Mouse (Mus musculus): ENCODE measurements around the gene Atp2b2. TPM values are rescaled to one million over a fixed set of nuclear protein-coding genes. Genes with fewer than 3 reads are reported as not detected.
A peak's percentile ranks its signal among the peaks of the same experiment; 100 is the strongest.

Atp2b2 gene
- 0.92 and 1.1 TPM in 2 replicates for polyA plus RNA-seq (2016; fragmentation: Nextera tagmentation; extraction: Ambion mirVana)

DNA sequence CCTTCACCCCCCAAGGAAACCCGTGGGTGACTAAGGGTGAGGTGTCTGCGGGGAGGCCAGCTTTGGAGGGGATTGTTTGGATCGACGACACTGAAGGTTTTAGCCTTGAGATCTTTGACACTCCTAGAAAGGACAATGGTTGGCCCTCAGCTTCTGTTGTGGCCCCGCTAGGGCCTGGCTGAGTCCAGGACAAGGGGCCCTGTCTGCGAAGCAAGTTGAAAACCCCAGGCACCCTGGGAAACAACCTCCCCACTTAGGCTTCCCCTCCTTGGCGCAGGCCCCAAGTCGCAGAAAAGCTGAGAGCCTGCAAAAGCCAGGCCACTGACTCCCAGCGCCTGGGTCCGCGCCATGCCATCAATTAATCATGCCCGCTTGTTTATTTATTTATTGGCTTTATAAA, at the start of gene Atp2b2:
Atp2b2 (minus strand) TSS at position 282 of the 400 bp plus-strand sequence.
- no peaks in the 10 kb centered on the region for H3K36me3 ChIP-seq (replicated peaks)
- DNase-seq (ENCODE audit: low spot score): peak; percentile 13
- peaks cover 12% of the 10 kb centered on the region for H3K4me1 ChIP-seq
- peak within 1 kb of the TSS; percentile 65 for H3K4me3 ChIP-seq
- H3K27me3 ChIP-seq (replicated peaks; ENCODE audit: low read depth, poor library complexity, severe bottlenecking): peaks cover 81% of the 10 kb centered on the region
- no peaks in the 10 kb centered on the region for H3K9me3 ChIP-seq
- 28% methylated on average over 12 of the region's 12 CpGs for WGBS
- H3K27ac ChIP-seq (replicated peaks): no peak within 1 kb of the TSS; the same call in 1 of the 2 replicates

DNA sequence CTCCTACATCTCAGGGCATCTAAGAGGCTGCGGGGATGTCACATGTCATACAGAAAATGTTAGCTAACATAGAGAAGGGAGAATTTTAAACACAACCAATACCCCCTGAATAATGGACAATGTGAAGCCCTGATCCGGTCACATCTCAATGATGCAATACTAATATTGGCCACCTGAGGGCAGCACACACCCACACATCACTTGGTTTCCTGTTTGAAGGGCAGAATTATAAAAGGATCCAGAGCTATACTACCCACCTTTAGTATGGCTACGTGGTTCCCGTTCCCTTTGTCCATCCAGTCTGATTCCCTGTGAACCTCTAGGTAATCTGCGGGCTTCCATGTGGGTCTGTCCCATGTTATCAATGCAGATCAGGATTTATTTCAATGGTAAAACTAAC, 47.2 kb upstream of the Atp2b2 start:
- no peak overlapping the region for H3K4me3 ChIP-seq
- DNase-seq (ENCODE audit: low spot score): peak; percentile 70
- no peaks in the 10 kb centered on the region for H3K27me3 ChIP-seq (replicated peaks; ENCODE audit: low read depth, poor library complexity, severe bottlenecking)
- peaks cover 15% of the 10 kb centered on the region for H3K4me1 ChIP-seq
- 20% methylated on average over 5 of the region's 5 CpGs for WGBS
- no peaks in the 10 kb centered on the region for H3K9me3 ChIP-seq
- H3K27ac ChIP-seq (replicated peaks): no peak overlapping the region
- H3K36me3 ChIP-seq (replicated peaks): no peaks in the 10 kb centered on the region

DNA sequence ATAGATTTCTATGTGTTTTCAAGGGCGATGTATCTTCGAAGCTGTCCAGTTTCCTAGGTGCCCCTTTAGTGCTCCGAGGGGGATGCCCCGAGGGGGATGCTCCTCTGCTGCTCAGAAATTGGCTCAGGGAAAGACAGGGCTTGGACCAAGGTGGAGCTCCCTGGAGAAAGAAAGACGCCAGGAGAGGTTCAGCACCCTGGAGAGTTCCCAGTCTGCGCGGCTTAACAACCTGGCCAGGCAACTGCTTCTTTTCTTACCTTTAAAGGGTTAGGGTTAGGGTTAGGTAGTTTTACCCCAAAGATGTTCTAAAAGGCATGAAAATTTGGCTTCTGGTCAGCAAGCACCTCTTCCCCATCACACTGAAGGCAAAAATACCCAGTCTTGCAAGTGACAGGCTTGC, 44.7 kb upstream of the Atp2b2 start:
- no peaks in the 10 kb centered on the region for H3K27me3 ChIP-seq (replicated peaks; ENCODE audit: low read depth, poor library complexity, severe bottlenecking)
- 22% methylated on average over 7 of the region's 7 CpGs for WGBS
- H3K9me3 ChIP-seq: no peaks in the 10 kb centered on the region
- no peak overlapping the region for H3K4me3 ChIP-seq
- H3K4me1 ChIP-seq: peaks cover 3% of the 10 kb centered on the region
- peak; percentile 77 for DNase-seq (ENCODE audit: low spot score)
- no peaks in the 10 kb centered on the region for H3K36me3 ChIP-seq (replicated peaks)
- no peak overlapping the region for H3K27ac ChIP-seq (replicated peaks)

DNA sequence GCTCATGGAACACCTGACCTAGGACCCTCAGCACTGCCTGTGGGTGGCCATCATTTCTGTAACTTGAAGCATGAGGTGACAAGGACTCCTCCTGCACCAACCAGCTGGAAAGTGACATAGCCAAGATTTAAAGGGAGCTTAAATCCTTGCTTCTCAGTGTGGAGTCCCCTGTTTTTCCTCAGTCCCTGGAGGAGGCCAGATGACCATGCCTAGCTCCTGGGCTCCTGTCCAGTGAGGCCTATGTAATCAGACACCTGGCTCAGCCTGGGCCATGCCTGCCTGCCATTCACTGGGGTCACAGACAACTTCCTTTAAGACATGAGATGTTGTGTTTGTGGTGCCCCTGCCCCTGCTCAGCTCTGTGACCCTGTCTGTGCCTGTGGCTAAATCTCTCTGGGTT, 36.1 kb upstream of the Atp2b2 start:
- Histone ChIP-seq H3K4me1 (no peaks in the 10 kb centered on the region; the same call in 1 of the 2 replicates), H3K36me3 (replicated peaks) (no peaks in the 10 kb centered on the region), H3K9me3 (no peaks in the 10 kb centered on the region), H3K27ac (replicated peaks) (no peak overlapping the region), H3K4me3 (no peak overlapping the region), H3K27me3 (replicated peaks; ENCODE audit: low read depth, poor library complexity, severe bottlenecking) (0 out of 2 replicates have a peak, but pooled peaks cover 3% of the 10 kb centered on the region)
- no peak for DNase-seq (ENCODE audit: low spot score)

DNA sequence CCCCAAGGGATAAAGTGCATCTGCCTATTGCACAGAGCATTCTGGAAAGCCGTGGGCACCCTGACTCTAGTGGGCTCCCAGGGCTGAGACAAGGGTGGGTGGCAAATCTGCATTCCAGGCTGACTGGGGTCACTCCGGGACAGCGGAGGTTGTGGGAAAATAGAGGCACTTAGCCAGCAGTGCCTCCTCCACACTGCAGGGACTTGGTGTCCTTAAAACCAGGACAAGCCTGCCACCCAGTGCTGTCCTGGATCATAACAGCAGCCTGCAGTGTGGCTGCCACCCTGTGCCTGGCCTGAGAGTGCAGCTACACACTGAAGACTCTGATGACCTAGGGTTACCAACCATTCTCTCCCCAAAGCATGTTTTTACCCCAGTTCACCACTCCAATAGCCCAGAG, 34.1 kb upstream of the Atp2b2 start:
- 54% methylated on average over 3 of the region's 3 CpGs for WGBS
- Histone ChIP-seq H3K27me3 (replicated peaks; ENCODE audit: low read depth, poor library complexity, severe bottlenecking) (0 out of 2 replicates have a peak, but pooled peaks cover 3% of the 10 kb centered on the region), H3K4me1 (no peaks in the 10 kb centered on the region; the same call in 1 of the 2 replicates), H3K9me3 (no peaks in the 10 kb centered on the region), H3K4me3 (no peak overlapping the region), H3K36me3 (replicated peaks) (no peaks in the 10 kb centered on the region), H3K27ac (replicated peaks) (no peak overlapping the region)
- no peak for DNase-seq (ENCODE audit: low spot score)

DNA sequence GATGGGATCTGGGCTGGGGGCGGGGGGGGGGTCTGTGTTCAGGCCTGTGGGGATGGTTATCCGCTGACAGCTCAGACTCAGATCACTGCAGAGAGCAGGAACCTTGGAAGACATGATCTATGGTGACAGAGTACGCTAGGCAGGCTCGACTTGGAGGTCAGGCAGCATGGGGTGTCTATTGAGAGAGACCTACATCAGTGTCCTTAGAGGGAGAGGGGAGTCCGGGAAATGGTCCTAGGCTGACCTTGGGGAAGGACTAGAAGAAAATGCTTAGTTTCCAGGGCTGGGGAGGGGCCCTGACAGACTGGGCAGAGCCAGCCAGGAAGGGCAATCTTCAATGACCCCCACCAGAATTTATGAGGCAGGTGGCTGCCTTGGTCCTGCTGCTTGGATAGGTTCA, 33.6 kb upstream of the Atp2b2 start:
- H3K27ac ChIP-seq (replicated peaks): no peak overlapping the region
- H3K36me3 ChIP-seq (replicated peaks): no peaks in the 10 kb centered on the region
- H3K27me3 ChIP-seq (replicated peaks; ENCODE audit: low read depth, poor library complexity, severe bottlenecking): 0 out of 2 replicates have a peak, but pooled peaks cover 3% of the 10 kb centered on the region
- H3K4me3 ChIP-seq: no peak overlapping the region
- 66% methylated on average over 5 of the region's 5 CpGs for WGBS
- H3K4me1 ChIP-seq: no peaks in the 10 kb centered on the region; the same call in 1 of the 2 replicates
- DNase-seq (ENCODE audit: low spot score): no peak
- H3K9me3 ChIP-seq: no peaks in the 10 kb centered on the region

DNA sequence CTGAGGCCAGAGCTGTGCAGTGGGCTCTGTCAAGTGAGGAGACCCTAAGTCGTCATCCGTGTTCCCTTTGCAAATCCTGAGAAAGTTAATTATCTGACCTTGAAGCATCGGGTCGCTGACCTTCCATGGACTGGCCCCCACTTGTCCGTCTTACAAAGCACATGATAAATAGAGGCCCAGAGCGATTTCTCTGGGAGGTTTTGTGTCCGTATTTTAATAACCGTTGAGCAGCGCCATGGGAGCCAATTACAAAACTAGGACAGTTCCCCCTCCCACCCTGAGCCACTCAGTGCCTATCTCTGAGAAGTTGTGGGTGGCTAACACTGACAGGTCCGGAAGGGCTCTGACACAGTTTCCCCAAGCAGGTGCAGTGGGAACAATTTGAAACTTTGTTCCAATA, 32.5 kb upstream of the Atp2b2 start:
- no peaks in the 10 kb centered on the region for H3K36me3 ChIP-seq (replicated peaks)
- WGBS: 74% methylated on average over 10 of the region's 10 CpGs

DNA sequence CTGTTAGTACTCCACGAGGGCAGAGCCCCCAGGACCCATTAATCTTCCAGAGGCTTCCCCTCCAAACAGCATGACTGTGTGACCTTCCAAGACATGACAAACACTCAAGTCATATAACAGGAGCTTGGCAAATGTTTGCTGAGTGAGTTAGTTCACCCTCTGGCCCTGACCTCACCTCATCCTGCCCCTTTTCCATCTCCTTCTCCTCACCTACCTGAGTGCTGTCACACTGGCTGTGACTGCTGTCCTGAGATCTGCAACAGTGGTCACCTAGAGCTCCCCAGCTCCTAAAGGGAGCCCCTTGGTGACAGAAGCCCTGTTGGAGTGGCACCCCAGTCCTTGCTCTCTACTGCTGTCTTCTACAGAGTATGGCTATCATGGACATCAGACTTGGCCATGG, 31.8 kb upstream of the Atp2b2 start:
- 62% methylated on average over 1 of the region's 1 CpGs for WGBS
- H3K27me3 ChIP-seq (replicated peaks; ENCODE audit: low read depth, poor library complexity, severe bottlenecking): 0 out of 2 replicates have a peak, but pooled peaks cover 3% of the 10 kb centered on the region
- no peak overlapping the region for H3K27ac ChIP-seq (replicated peaks)
- no peaks in the 10 kb centered on the region for H3K9me3 ChIP-seq
- no peak overlapping the region for H3K4me3 ChIP-seq
- no peaks in the 10 kb centered on the region for H3K36me3 ChIP-seq (replicated peaks)
- DNase-seq (ENCODE audit: low spot score): no peak
- no peaks in the 10 kb centered on the region; the same call in 1 of the 2 replicates for H3K4me1 ChIP-seq

More for the DNA sequence above, 32.5 kb upstream of the Atp2b2 start:
- H3K27ac ChIP-seq (replicated peaks): no peak overlapping the region
- no peaks in the 10 kb centered on the region for H3K9me3 ChIP-seq
- no peak for DNase-seq (ENCODE audit: low spot score)
- no peak overlapping the region for H3K4me3 ChIP-seq
- H3K4me1 ChIP-seq: no peaks in the 10 kb centered on the region; the same call in 1 of the 2 replicates
- 0 out of 2 replicates have a peak, but pooled peaks cover 3% of the 10 kb centered on the region for H3K27me3 ChIP-seq (replicated peaks; ENCODE audit: low read depth, poor library complexity, severe bottlenecking)

DNA sequence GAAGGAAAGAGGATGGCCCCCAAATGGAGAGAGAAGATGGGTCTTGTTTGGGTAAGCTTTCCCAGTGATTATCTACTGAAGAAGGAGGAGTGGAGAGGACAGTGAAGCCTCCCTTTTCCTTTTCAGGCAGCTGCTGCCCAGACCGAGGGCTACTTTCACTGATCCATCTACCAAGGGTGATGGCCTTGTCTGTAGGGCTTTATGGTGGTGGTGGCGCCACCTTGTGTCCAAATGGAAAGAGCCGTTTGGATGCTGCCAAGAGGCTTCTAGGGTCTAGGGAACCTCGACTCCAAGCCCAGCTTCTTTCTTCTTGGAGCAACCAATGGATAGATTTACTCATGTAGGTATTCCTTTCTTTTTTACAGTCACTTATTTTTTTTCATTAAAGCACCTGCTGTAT, 29.2 kb upstream of the Atp2b2 start:
- Histone ChIP-seq H3K4me3 (no peak overlapping the region), H3K4me1 (no peaks in the 10 kb centered on the region), H3K27ac (replicated peaks) (no peak overlapping the region), H3K9me3 (no peaks in the 10 kb centered on the region), H3K27me3 (replicated peaks; ENCODE audit: low read depth, poor library complexity, severe bottlenecking) (0 out of 2 replicates have a peak, but pooled peaks cover 3% of the 10 kb centered on the region), H3K36me3 (replicated peaks) (no peaks in the 10 kb centered on the region)
- DNase-seq (ENCODE audit: low spot score): peak; percentile 69
- 14% methylated on average over 4 of the region's 4 CpGs for WGBS

DNA sequence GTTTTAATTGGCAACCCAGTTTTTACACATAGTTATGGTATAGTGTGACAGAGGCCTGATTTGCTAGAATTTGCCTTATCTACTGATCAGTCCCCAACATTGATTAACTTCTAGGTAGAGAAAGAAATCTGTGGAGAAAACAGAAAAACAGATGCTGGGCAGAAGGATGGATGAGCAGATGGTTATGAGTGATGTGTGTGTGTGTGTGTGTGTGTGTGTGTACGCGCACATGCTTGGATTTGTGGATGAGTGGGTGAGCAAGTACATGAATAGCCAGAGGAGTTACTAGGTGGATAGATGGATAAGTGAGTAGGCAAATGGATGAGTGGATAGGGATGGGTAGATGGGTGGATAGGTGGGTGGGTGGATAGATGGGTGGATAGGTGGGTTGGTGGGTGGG, 20.7 kb upstream of the Atp2b2 start:
- Histone ChIP-seq H3K9me3 (no peaks in the 10 kb centered on the region), H3K27me3 (replicated peaks; ENCODE audit: low read depth, poor library complexity, severe bottlenecking) (no peaks in the 10 kb centered on the region), H3K4me1 (no peaks in the 10 kb centered on the region), H3K27ac (replicated peaks) (no peak overlapping the region), H3K36me3 (replicated peaks) (no peaks in the 10 kb centered on the region), H3K4me3 (no peak overlapping the region)
- WGBS: 98% methylated on average over 2 of the region's 2 CpGs
- DNase-seq (ENCODE audit: low spot score): no peak

DNA sequence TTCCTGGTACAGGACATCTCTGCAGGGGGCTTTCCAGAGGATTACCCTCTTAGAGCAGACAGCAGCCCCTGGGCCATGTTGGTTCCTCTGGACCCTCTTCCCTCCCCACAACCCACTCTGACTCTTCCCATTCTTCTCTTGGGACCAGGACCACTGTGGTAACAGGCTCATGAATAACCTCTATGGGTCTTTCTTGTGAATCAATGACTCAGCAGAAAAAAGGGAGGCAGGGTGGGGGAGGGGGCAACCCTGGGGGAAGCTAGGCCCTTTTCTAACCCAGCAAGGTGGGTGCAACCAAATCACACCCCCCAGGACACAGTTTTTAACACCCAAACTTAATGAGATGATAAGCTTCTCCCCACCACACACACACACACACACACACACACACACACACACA, 20.3 kb upstream of the Atp2b2 start:
- H3K9me3 ChIP-seq: no peaks in the 10 kb centered on the region
- no peak overlapping the region for H3K4me3 ChIP-seq
- DNase-seq (ENCODE audit: low spot score): no peak
- H3K27me3 ChIP-seq (replicated peaks; ENCODE audit: low read depth, poor library complexity, severe bottlenecking): no peaks in the 10 kb centered on the region
- no peaks in the 10 kb centered on the region for H3K4me1 ChIP-seq
- no peak overlapping the region for H3K27ac ChIP-seq (replicated peaks)
- no peaks in the 10 kb centered on the region for H3K36me3 ChIP-seq (replicated peaks)

DNA sequence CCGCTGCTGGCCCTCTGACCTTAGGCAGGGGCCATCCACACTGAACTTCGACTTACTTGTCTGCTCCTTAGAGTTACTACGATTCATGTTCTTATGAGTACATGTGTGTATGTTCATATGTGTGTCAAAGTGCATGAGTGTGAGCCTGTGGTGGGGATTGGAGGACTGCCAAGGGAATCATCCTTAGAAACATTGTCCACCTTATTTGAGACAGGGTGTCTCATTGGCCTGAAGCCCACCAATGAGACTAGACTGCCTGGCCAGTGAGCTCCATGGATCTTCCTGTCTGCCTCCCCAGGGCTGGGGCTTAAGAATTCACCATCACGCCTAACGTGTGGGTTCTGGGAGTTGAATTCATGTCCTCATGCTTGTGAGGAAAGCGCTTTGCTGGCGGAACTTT, 16.8 kb upstream of the Atp2b2 start:
- Histone ChIP-seq H3K27me3 (replicated peaks; ENCODE audit: low read depth, poor library complexity, severe bottlenecking) (no peaks in the 10 kb centered on the region), H3K4me3 (no peak overlapping the region), H3K36me3 (replicated peaks) (no peaks in the 10 kb centered on the region), H3K27ac (replicated peaks) (no peak overlapping the region), H3K4me1 (no peaks in the 10 kb centered on the region), H3K9me3 (no peaks in the 10 kb centered on the region)
- DNase-seq (ENCODE audit: low spot score): no peak
- 84% methylated on average over 7 of the region's 7 CpGs for WGBS

DNA sequence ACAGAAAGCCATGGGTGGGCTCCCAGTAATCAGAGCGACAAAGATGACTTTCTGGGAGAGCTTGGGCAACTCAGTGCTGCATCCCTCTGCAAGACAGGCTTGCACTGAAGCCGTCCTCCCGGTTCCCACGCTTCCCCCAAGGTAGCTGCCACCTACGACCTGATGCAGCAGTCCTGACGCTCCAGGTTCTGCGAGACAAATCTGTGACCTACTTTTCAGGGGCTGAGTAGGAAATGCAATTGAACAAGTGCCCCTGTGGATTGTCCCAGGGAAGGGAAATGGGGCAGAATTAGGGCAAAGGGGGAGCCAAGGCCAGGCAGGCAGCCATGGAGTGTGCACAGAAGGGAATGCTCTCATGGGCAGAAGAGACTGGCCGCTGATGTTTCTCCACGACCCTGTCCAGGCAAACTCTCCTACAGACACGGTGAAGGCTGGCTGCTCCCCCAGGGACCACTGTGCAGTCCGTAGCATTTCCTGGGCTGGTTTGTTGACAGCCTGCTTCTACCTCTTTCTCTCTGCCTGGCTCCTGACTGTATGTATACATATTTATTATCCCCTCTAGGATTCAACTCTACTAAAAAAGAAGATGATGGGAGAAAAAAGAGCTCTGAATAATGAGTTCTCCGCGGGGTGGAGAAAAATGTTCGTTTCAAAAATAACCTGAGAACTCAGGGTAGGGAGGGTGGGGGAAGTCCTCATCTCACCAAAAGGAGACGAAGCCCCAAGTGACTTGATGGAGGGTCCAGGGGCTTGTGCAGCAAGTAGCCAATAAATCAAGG, 15.8 kb upstream of the Atp2b2 start:
- Histone ChIP-seq H3K9me3 (no peaks in the 10 kb centered on the region), H3K36me3 (replicated peaks) (no peaks in the 10 kb centered on the region), H3K27ac (replicated peaks) (no peak overlapping the region), H3K4me3 (no peak overlapping the region), H3K4me1 (no peaks in the 10 kb centered on the region), H3K27me3 (replicated peaks; ENCODE audit: low read depth, poor library complexity, severe bottlenecking) (no peaks in the 10 kb centered on the region)
- WGBS: 80% methylated on average over 15 of the region's 15 CpGs
- DNase-seq (ENCODE audit: low spot score): no peak
